Mouse (Mus musculus) intestine, embryonic 15.5 days (tissue): ENCODE data around the gene Gdf11. TPM values are rescaled to one million over a fixed set of nuclear protein-coding genes. Genes with fewer than 3 reads are reported as not detected.

Experiments
- ATAC-seq: fragments of 200-750 bp; cut with Nextera tagmentation; 2 replicates; pipeline ENCODE4 v1.8.0; 2017; ENCODE audit warnings: moderate TSS enrichment, moderate library complexity
- H3K27ac ChIP-seq: fragments of 300-500 bp; sonication (generic); 2 replicates; pipeline ENCODE4 v1.5.1; 2015; ENCODE audit warnings: mild to moderate bottlenecking, inconsistent platforms
- H3K27me3 ChIP-seq: fragments of 300-500 bp; sonication (generic); replicated peaks from 2 replicates; pipeline ENCODE4 v1.6.1; 2015; ENCODE audit warnings: inconsistent platforms
- H3K36me3 ChIP-seq: fragments of 300-500 bp; sonication (generic); 2 replicates; pipeline ENCODE4 v1.6.1; 2015; ENCODE audit warnings: inconsistent platforms
- H3K4me1 ChIP-seq: fragments of 300-500 bp; sonication (generic); replicated peaks from 2 replicates; pipeline ENCODE4 v1.6.1; 2015; ENCODE audit warnings: inconsistent platforms
- H3K4me2 ChIP-seq: fragments of 300-500 bp; sonication (generic); replicated peaks from 2 replicates; pipeline ENCODE4 v1.6.1; 2015; ENCODE audit warnings: mild to moderate bottlenecking, inconsistent platforms
- H3K4me3 ChIP-seq: fragments of 300-500 bp; sonication (generic); replicated peaks from 2 replicates; pipeline ENCODE4 v1.5.1; 2015; ENCODE audit warnings: inconsistent platforms
- H3K9ac ChIP-seq: fragments of 300-500 bp; sonication (generic); 2 replicates; pipeline ENCODE4 v1.6.1; 2015; ENCODE audit warnings: inconsistent platforms
- H3K9me3 ChIP-seq: fragments of 300-500 bp; sonication (generic); 2 replicates; pipeline ENCODE4 v1.6.1; 2016; ENCODE audit warnings: inconsistent platforms
- WGBS: fragments of 180-500 bp; shearing (Covaris S2); methylation state at CpG from one replicate; pipeline ENCODE4 v1.1.7; 2015; 5-methylcytosine and 5-hydroxymethylcytosine counted together
- polyA plus RNA-seq: library from polyadenylated mRNA; unstranded; fragments of >200 nt; fragmentation: Nextera tagmentation; extraction: Ambion mirVana; gene quantifications from 2 replicates; pipeline ENCODE4 v1.2.1, GENCODE M21; 2015

Gene Gdf11
- 3.5 and 3.9 TPM in 2 replicates for polyA plus RNA-seq

DNA sequence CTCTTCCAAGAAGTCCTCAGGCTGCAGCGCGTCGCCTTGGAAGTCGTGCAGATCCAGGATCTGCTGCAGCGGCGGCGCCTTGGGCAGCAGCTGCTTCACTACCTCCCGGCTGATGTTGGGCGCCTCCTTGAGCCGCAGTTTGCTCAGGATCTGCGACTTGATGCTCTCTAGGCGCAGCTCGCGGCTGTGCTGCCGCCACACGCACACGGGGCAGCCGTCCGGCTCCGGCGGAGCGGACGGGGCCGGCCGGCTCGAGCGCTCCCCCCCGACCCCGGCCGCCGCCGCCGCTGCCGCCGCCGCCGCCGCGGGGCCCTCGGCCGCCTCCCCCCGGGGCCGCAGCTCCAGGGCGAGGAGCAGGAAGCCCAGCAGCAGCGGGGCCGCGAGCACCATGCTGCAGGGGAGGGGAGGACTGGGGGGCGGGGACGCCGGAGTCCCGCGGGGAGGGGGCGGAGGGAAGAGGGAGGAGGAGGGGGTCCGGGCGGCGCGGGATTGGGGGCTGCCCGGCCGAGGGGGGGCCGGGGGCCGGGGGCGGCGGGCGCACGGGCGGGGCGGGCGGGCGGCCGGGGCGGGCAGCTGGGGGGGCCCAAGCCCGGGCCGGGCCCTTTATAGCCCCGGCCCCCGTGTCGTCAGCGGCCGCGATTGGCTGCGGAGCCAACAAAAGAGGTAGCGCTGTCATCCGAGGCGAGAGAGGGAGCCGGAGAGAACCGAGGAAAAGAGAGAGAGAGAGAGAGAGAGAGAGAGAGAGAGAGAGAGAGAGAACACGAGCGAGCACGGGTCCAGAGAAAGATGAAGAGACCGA is at the start of gene Gdf11:
Gene Gdf11 (minus strand): TSS at position 423 of the 799 bp plus-strand sequence.
- ATAC-seq: peak; percentile 84
- Histone ChIP-seq H3K4me3 (peak within 1 kb of the TSS; percentile 75), H3K27ac (peak within 1 kb of the TSS; percentile 91), H3K4me2 (peak within 1 kb of the TSS; percentile 92), H3K9me3 (no peaks in the 10 kb centered on the region), H3K9ac (peak within 1 kb of the TSS; percentile 71), H3K36me3 (no peaks in the 10 kb centered on the region), H3K27me3 (peaks cover 11% of the 10 kb centered on the region), H3K4me1 (peaks cover 29% of the 10 kb centered on the region)
- under 1% methylated on average over 63 of the region's 89 CpGs for WGBS

- Histone ChIP-seq H3K27ac (no peak overlapping the region), H3K36me3 (no peaks in the 10 kb centered on the region), H3K27me3 (peaks cover 7% of the 10 kb centered on the region; the same call in 1 of the 2 replicates), H3K9ac (no peak overlapping the region), H3K4me3 (no peak overlapping the region), H3K4me1 (no peaks in the 10 kb centered on the region), H3K9me3 (no peaks in the 10 kb centered on the region), H3K4me2 (no peak overlapping the region)
- WGBS: 78% methylated on average over 10 of the region's 10 CpGs
- no peak for ATAC-seq
Observed at GRCm38 (mm10) chr10:128940475-128941061, 49.0 kb upstream of the Gdf11 start.

DNA sequence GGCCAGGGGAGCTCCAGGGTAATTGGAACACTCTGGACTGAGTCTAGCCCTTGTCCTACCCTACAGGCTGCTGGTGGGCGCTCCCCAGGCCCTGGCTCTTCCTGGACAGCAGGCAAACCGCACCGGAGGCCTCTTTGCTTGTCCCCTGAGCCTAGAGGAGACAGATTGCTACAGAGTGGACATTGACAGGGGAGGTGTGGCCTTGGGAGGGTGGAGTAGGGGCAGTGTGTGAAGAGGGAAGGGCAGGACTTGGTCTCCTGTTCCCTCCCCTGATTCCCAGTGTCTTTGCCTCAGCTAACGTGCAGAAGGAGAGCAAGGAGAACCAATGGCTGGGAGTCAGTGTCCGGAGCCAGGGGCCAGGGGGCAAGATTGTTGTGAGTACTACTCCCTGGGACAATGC is 47.5 kb upstream of the Gdf11 start:
- no peak overlapping the region for H3K4me2 ChIP-seq
- H3K27ac ChIP-seq: no peak overlapping the region
- no peak overlapping the region for H3K4me3 ChIP-seq
- peaks cover 19% of the 10 kb centered on the region for H3K27me3 ChIP-seq
- 44% methylated on average over 5 of the region's 5 CpGs for WGBS
- H3K9ac ChIP-seq: no peak overlapping the region
- no peaks in the 10 kb centered on the region for H3K9me3 ChIP-seq
- H3K36me3 ChIP-seq: no peaks in the 10 kb centered on the region
- ATAC-seq: 0 out of 2 replicates have a peak, but pooled peaks have one; percentile 27
- peaks cover 3% of the 10 kb centered on the region; the same call in 1 of the 2 replicates for H3K4me1 ChIP-seq

GRCm38 (mm10) chr10:128938457-128938856 is 46.9 kb upstream of the Gdf11 start:
- Histone ChIP-seq H3K36me3 (no peaks in the 10 kb centered on the region), H3K9me3 (no peaks in the 10 kb centered on the region), H3K4me1 (peaks cover 7% of the 10 kb centered on the region), H3K27me3 (peaks cover 24% of the 10 kb centered on the region), H3K9ac (no peak overlapping the region), H3K4me2 (no peak overlapping the region), H3K27ac (no peak overlapping the region), H3K4me3 (no peak overlapping the region)
- WGBS: 84% methylated on average over 9 of the region's 9 CpGs
- no peak for ATAC-seq

DNA sequence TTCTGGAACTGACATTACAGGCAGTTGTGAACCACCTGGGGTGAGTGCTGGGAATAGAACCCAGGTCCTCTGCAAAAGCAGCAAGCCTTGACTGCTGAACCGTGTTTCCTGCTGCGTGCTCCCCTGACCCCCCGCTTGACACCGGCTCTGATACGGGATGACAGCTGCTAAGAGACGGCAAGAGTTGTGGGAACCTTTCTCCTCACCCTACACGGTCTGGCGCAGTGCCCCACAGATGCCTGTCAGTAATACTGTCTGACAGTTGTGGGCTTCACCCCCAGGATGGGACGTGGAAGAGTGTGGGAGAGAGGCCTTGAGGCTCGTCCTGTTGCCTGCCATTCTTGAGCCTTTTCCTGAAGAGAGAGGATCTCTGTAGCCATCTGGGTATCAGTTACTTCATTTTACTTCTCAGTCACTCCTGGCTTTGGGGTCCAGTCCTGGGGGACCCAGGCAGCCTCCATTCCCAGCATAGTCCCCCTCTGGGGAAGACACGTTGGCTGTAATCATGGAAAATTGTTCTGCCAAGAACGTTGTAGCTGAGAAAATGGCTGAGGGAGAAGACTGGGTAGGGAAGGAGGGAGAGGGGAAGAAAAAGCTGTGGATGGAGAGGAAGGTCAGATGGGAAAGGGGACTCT is 46.4 kb upstream of the Gdf11 start:
- Histone ChIP-seq H3K27me3 (peaks cover 30% of the 10 kb centered on the region), H3K4me1 (peaks cover 10% of the 10 kb centered on the region), H3K4me2 (no peak overlapping the region), H3K36me3 (no peaks in the 10 kb centered on the region), H3K27ac (no peak overlapping the region), H3K9ac (no peak overlapping the region), H3K9me3 (no peaks in the 10 kb centered on the region), H3K4me3 (no peak overlapping the region)
- WGBS: 75% methylated on average over 12 of the region's 12 CpGs
- ATAC-seq: no peak

- ATAC-seq: no peak
- peaks cover 46% of the 10 kb centered on the region for H3K27me3 ChIP-seq
- no peaks in the 10 kb centered on the region for H3K9me3 ChIP-seq
- no peak overlapping the region for H3K27ac ChIP-seq
- no peak overlapping the region for H3K4me2 ChIP-seq
- 76% methylated on average over 8 of the region's 8 CpGs for WGBS
- peaks cover 10% of the 10 kb centered on the region for H3K4me1 ChIP-seq
- H3K4me3 ChIP-seq: no peak overlapping the region
- no peak overlapping the region for H3K9ac ChIP-seq
- H3K36me3 ChIP-seq: no peaks in the 10 kb centered on the region
Observed at GRCm38 (mm10) chr10:128935826-128936440, 44.4 kb upstream of the Gdf11 start.

DNA sequence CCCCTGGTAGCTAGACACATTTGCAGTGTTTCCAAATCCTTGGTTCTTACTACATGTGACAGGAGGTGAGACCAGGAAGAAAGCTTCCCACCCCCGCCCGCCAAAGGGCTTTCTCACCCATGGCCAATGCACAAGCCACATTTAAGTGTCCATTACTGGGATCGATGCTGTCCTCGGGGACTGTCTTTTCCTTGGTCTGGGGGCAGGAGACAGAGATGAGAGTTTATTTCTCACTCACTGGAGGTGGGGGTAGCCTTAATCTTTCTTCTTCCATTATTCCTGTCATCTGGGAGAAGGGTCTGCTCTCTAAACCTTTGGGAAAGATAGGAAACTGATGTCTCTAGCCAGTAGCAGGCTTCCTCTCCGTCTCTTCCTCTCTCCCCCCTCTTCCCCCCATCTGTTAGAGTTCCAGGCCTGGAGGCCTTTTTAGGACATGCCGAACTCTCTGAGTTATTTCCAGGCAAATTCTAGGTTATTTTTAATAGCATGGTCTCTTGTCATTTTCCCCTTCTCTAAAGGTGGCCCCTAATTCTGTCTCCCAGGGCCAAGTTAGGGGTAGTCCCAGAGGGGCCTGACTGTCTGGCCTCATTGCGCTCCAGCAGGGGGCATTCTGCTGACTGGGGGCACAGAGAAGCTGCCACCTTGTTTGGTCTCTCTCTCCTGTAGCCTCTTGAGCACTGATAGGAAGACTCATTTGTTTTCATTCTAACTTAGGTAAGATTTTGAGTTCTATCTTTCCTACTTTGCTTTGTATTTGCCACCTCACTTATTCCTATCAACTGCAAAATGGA is 43.7 kb upstream of the Gdf11 start:
- no peak overlapping the region for H3K9ac ChIP-seq
- no peak overlapping the region for H3K27ac ChIP-seq
- H3K9me3 ChIP-seq: no peaks in the 10 kb centered on the region
- H3K4me2 ChIP-seq: no peak overlapping the region
- WGBS: 62% methylated on average over 7 of the region's 7 CpGs
- no peak overlapping the region for H3K4me3 ChIP-seq
- no peak for ATAC-seq
- H3K36me3 ChIP-seq: no peaks in the 10 kb centered on the region
- H3K27me3 ChIP-seq: peaks cover 46% of the 10 kb centered on the region
- peaks cover 10% of the 10 kb centered on the region for H3K4me1 ChIP-seq

- Histone ChIP-seq H3K9ac (peak overlapping the region; percentile 37), H3K4me3 (peak overlapping the region; percentile 44), H3K9me3 (no peaks in the 10 kb centered on the region), H3K27ac (no peak overlapping the region), H3K4me2 (peak overlapping the region; percentile 88), H3K36me3 (no peaks in the 10 kb centered on the region), H3K4me1 (peaks cover 10% of the 10 kb centered on the region), H3K27me3 (peaks cover 46% of the 10 kb centered on the region)
- ATAC-seq: no peak
- 7% methylated on average over 19 of the region's 21 CpGs for WGBS
Observed at GRCm38 (mm10) chr10:128933976-128934721, 42.6 kb upstream of the Gdf11 start.

- peak; percentile 87 for ATAC-seq
- under 1% methylated on average over 26 of the region's 26 CpGs for WGBS
- H3K36me3 ChIP-seq: no peaks in the 10 kb centered on the region
- peak within 1 kb of the TSS; percentile 88 for H3K4me2 ChIP-seq
- no peak within 1 kb of the TSS for H3K27ac ChIP-seq
- H3K4me1 ChIP-seq: peaks cover 10% of the 10 kb centered on the region
- peak within 1 kb of the TSS; percentile 44 for H3K4me3 ChIP-seq
- H3K9ac ChIP-seq: peak within 1 kb of the TSS; percentile 37
- peaks cover 50% of the 10 kb centered on the region for H3K27me3 ChIP-seq
- no peaks in the 10 kb centered on the region for H3K9me3 ChIP-seq
Observed at GRCm38 (mm10) chr10:128933574-128933973, 42.1 kb upstream of the Gdf11 start, which contains the start of gene Itga7. TSS of gene Itga7 (plus strand) at chr10:128933818.

DNA sequence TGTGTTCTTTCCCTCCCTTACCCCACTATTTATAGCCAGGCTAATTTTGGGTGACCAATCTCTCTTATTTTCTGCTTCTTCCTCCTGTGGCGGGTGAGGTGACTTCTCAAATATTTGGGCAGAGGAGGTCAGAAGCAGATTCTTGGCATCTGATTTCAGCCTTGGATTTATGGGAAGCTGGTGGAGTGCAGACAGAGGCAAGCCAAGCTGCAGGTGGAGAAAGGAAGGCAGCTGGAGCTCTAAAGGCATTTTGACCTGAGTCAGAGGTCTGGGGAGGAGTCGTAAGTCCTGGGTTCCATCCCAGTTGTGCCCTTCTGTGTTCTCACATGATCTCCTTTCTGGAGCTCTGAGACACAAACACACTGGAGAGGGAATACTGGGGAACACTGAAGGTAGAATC is 39.9 kb upstream of the Gdf11 start:
- Histone ChIP-seq H3K27me3 (peaks cover 52% of the 10 kb centered on the region), H3K36me3 (no peaks in the 10 kb centered on the region), H3K9me3 (no peaks in the 10 kb centered on the region), H3K4me2 (no peak overlapping the region), H3K4me1 (peaks cover 10% of the 10 kb centered on the region), H3K27ac (no peak overlapping the region), H3K9ac (no peak overlapping the region), H3K4me3 (no peak overlapping the region)
- ATAC-seq: no peak
- 71% methylated on average over 2 of the region's 2 CpGs for WGBS
